Mouse (Mus musculus) E14TG2a.4 (cell line): Measurements from ENCODE around the gene Park7.
A peak's percentile ranks its signal among the peaks of the same experiment; 100 is the strongest.

Experiments
- H3K27me3 ChIP-seq: 2 replicates; pipeline ENCODE4 v1.6.1; 2014; ENCODE audit warnings: low read length, control low read depth; ENCODE audit not compliant: insufficient read depth
- H3K36me3 ChIP-seq: 2 replicates; pipeline ENCODE4 v1.6.1; 2014; ENCODE audit warnings: low read length, control low read depth; ENCODE audit not compliant: insufficient read depth
- H3K4me1 ChIP-seq: replicated peaks from 2 replicates; pipeline ENCODE4 v1.6.1; 2014; ENCODE audit warnings: low read depth, low read length, control low read depth
- H3K4me3 ChIP-seq: replicated peaks from 2 replicates; pipeline ENCODE4 v1.5.1; 2014; ENCODE audit warnings: mild to moderate bottlenecking, low read length
- H3K9me3 ChIP-seq: 2 replicates; pipeline ENCODE4 v1.6.1; 2014; ENCODE audit warnings: low read length, control low read depth
- CTCF ChIP-seq: conservative IDR thresholded peaks from 2 replicates; pipeline ENCODE4 v1.5.1; 2014; ENCODE audit warnings: low read length
- NANOG ChIP-seq: IDR thresholded peaks from 2 replicates; pipeline ENCODE4 v1.6.1; 2014; ENCODE audit warnings: borderline replicate concordance, low read length, mixed read lengths
- POU5F1 ChIP-seq: IDR thresholded peaks from 2 replicates; pipeline ENCODE4 v1.6.1; 2014; ENCODE audit warnings: low read length, borderline replicate concordance

The Park7 gene

GRCm38 (mm10) chr4:150939991-150940651 is 25.9 kb upstream of the Park7 start:
- no peaks in the 10 kb centered on the region for H3K36me3 ChIP-seq
- 0 out of 2 replicates have a peak overlapping the region, but pooled peaks have one; percentile 11 for H3K4me3 ChIP-seq
- H3K9me3 ChIP-seq: no peaks in the 10 kb centered on the region
- H3K27me3 ChIP-seq: peaks cover 35% of the 10 kb centered on the region
- peaks cover 36% of the 10 kb centered on the region for H3K4me1 ChIP-seq
- no peak for TF ChIP-seq POU5F1
- TF ChIP-seq NANOG: no peak
- no peak for TF ChIP-seq CTCF

- Histone ChIP-seq H3K4me3 (no peak overlapping the region; the same call in 1 of the 2 replicates), H3K27me3 (peaks cover 44% of the 10 kb centered on the region), H3K4me1 (peaks cover 36% of the 10 kb centered on the region), H3K9me3 (no peaks in the 10 kb centered on the region), H3K36me3 (no peaks in the 10 kb centered on the region)
- TF ChIP-seq CTCF (no peak), NANOG (no peak), POU5F1 (no peak)
Measured at GRCm38 (mm10) chr4:150938063-150938452, 23.8 kb upstream of the Park7 start.

GRCm38 (mm10) chr4:150937293-150938062 is 23.2 kb upstream of the Park7 start:
- Histone ChIP-seq H3K4me1 (peaks cover 30% of the 10 kb centered on the region), H3K9me3 (no peaks in the 10 kb centered on the region), H3K27me3 (peaks cover 46% of the 10 kb centered on the region), H3K4me3 (no peak overlapping the region; the same call in 1 of the 2 replicates), H3K36me3 (no peaks in the 10 kb centered on the region)
- TF ChIP-seq CTCF: no peak
- TF ChIP-seq NANOG: no peak
- TF ChIP-seq POU5F1: no peak

- TF ChIP-seq NANOG (no peak), POU5F1 (no peak), CTCF (no peak)
- Histone ChIP-seq H3K36me3 (no peaks in the 10 kb centered on the region), H3K9me3 (no peaks in the 10 kb centered on the region), H3K27me3 (peaks cover 41% of the 10 kb centered on the region), H3K4me3 (no peak overlapping the region), H3K4me1 (peaks cover 15% of the 10 kb centered on the region)
Measured at GRCm38 (mm10) chr4:150933503-150933902, 19.3 kb upstream of the Park7 start.

- Histone ChIP-seq H3K9me3 (no peaks in the 10 kb centered on the region), H3K4me1 (peaks cover 10% of the 10 kb centered on the region; the same call in 1 of the 2 replicates), H3K36me3 (no peaks in the 10 kb centered on the region), H3K27me3 (peaks cover 10% of the 10 kb centered on the region; the same call in 1 of the 2 replicates), H3K4me3 (no peak overlapping the region)
- TF ChIP-seq NANOG (no peak), CTCF (no peak), POU5F1 (no peak)
Measured at GRCm38 (mm10) chr4:150927789-150928188, 13.6 kb upstream of the Park7 start.

GRCm38 (mm10) chr4:150926924-150927705 is 12.9 kb upstream of the Park7 start:
- H3K27me3 ChIP-seq: peaks cover 10% of the 10 kb centered on the region; the same call in 1 of the 2 replicates
- no peaks in the 10 kb centered on the region for H3K9me3 ChIP-seq
- H3K4me3 ChIP-seq: no peak overlapping the region
- TF ChIP-seq CTCF (no peak), NANOG (no peak), POU5F1 (no peak)
- H3K4me1 ChIP-seq: peaks cover 10% of the 10 kb centered on the region; the same call in 1 of the 2 replicates
- H3K36me3 ChIP-seq: no peaks in the 10 kb centered on the region

GRCm38 (mm10) chr4:150925923-150926322 is 11.7 kb upstream of the Park7 start:
- Histone ChIP-seq H3K9me3 (no peaks in the 10 kb centered on the region), H3K4me3 (no peak overlapping the region), H3K36me3 (no peaks in the 10 kb centered on the region), H3K4me1 (peaks cover 10% of the 10 kb centered on the region; the same call in 1 of the 2 replicates), H3K27me3 (peaks cover 10% of the 10 kb centered on the region; the same call in 1 of the 2 replicates)
- peak; percentile 93 for TF ChIP-seq CTCF
- no peak for TF ChIP-seq POU5F1

GRCm38 (mm10) chr4:150924936-150925335 is 10.7 kb upstream of the Park7 start:
- Histone ChIP-seq H3K36me3 (no peaks in the 10 kb centered on the region), H3K9me3 (peaks cover 3% of the 10 kb centered on the region), H3K4me1 (peaks cover 9% of the 10 kb centered on the region; the same call in 1 of the 2 replicates), H3K4me3 (no peak overlapping the region), H3K27me3 (peaks cover 6% of the 10 kb centered on the region; the same call in 1 of the 2 replicates)
- TF ChIP-seq NANOG (no peak), POU5F1 (no peak), CTCF (no peak)
